27 mouse cellular contexts compared by ENCODE assay signal in genomic region chr8:84963952-84964351, GRCm38 (mm10). TPM values are rescaled to one million over a fixed set of nuclear protein-coding genes. Genes with fewer than 3 reads are reported as not detected.
DNase-seq lines count a peak whose midpoint lies in the region; ATAC-seq and TF ChIP-seq lines count a peak whose summit lies in the region.
"Had no signal": no experiment of that assay in that cellular context is flagged by ENCODE, and none has a peak within 500 bp of the region (broad histone marks: within the 10 kb centered on the region; RNA-seq: fewer than 3 reads in every experiment).

No protein-coding gene starts in this region.

- H3K4me2 ChIP-seq in hindbrain, postnatal 0 days (ENCODE audit: low read depth, low read length): no peak overlapping the region
- H3K4me2 ChIP-seq in hindbrain, embryonic 13.5 days: no peak overlapping the region
- no peak overlapping the region for H3K4me2 ChIP-seq in midbrain, postnatal 0 days (ENCODE audit: low read depth, low read length, poor library complexity, severe bottlenecking)
- H3K4me2 ChIP-seq in midbrain, embryonic 14.5 days (ENCODE audit: low read length): no peak overlapping the region
- peak overlapping the region; percentile 99 for H3K4me2 ChIP-seq in liver, embryonic 13.5 days
- H3K4me2 ChIP-seq: hindbrain, embryonic 15.5 days; limb, embryonic 12.5 days; neural tube, embryonic 12.5 days had no signal

- DNase-seq in hindbrain, postnatal 0 days (ENCODE audit: low spot score): no peak
- no peak for DNase-seq in midbrain, postnatal 0 days (ENCODE audit: low spot score)
- DNase-seq in midbrain, embryonic 14.5 days: no peak
- DNase-seq in liver, embryonic 13.5 days: no peak
- DNase-seq in kidney, postnatal 36 days: no peak
- DNase-seq: adrenal gland, adult 2 months; cerebellum, adult 8-10 months; gastrocnemius, adult 2 months; heart, postnatal 10 days; kidney, adult 11 months; kidney, postnatal 14 days; layer of hippocampus, adult 9-11 months; thymus, postnatal 14 days had no signal

- no peaks in the 10 kb centered on the region for H3K36me3 ChIP-seq in hindbrain, postnatal 0 days (ENCODE audit: insufficient read depth, low read length)
- H3K36me3 ChIP-seq in hindbrain, embryonic 13.5 days: peaks cover 10% of the 10 kb centered on the region
- H3K36me3 ChIP-seq in midbrain, postnatal 0 days (ENCODE audit: insufficient read depth, low read length): no peaks in the 10 kb centered on the region; the same call in 1 of the 2 replicates
- H3K36me3 ChIP-seq in midbrain, embryonic 14.5 days (ENCODE audit: control insufficient read depth, insufficient read depth, low read length): peaks cover 12% of the 10 kb centered on the region; the same call in 1 of the 2 replicates
- H3K36me3 ChIP-seq in liver, embryonic 13.5 days: peaks cover 48% of the 10 kb centered on the region

- H3K27me3 ChIP-seq in hindbrain, postnatal 0 days (ENCODE audit: insufficient read depth, low read length): no peaks in the 10 kb centered on the region
- no peaks in the 10 kb centered on the region for H3K27me3 ChIP-seq in hindbrain, embryonic 13.5 days
- H3K27me3 ChIP-seq in midbrain, postnatal 0 days (ENCODE audit: insufficient read depth, low read length): no peaks in the 10 kb centered on the region
- H3K27me3 ChIP-seq in midbrain, embryonic 14.5 days (ENCODE audit: control insufficient read depth, insufficient read depth, low read length): no peaks in the 10 kb centered on the region
- no peaks in the 10 kb centered on the region for H3K27me3 ChIP-seq in liver, embryonic 13.5 days
- H3K27me3 ChIP-seq: hindbrain, embryonic 15.5 days; limb, embryonic 12.5 days; lung, embryonic 15.5 days; neural tube, embryonic 12.5 days had no signal

- ATAC-seq in hindbrain, postnatal 0 days: no peak
- no peak for ATAC-seq in hindbrain, embryonic 13.5 days (ENCODE audit: low FRiP score)
- no peak for ATAC-seq in midbrain, postnatal 0 days (ENCODE audit: low FRiP score)
- ATAC-seq in midbrain, embryonic 14.5 days (ENCODE audit: low FRiP score, low TSS enrichment): no peak
- ATAC-seq in liver, embryonic 13.5 days (ENCODE audit: low read depth): no peak
- ATAC-seq in monocyte, adult 5-6 weeks (replicated peaks; ENCODE audit: insufficient number of reproducible peaks, low FRiP score, low TSS enrichment, poor library complexity, severe bottlenecking): no peak

- H3K4me1 ChIP-seq in hindbrain, postnatal 0 days (ENCODE audit: insufficient read depth, low read length): peaks cover 9% of the 10 kb centered on the region; the same call in 1 of the 2 replicates
- H3K4me1 ChIP-seq in hindbrain, embryonic 13.5 days (replicated peaks): peaks cover 32% of the 10 kb centered on the region
- peaks cover 6% of the 10 kb centered on the region; the same call in 1 of the 2 replicates for H3K4me1 ChIP-seq in midbrain, postnatal 0 days (ENCODE audit: insufficient read depth, low read length)
- H3K4me1 ChIP-seq in midbrain, embryonic 14.5 days (ENCODE audit: control insufficient read depth, insufficient read depth, low read length): peaks cover 16% of the 10 kb centered on the region
- peaks cover 50% of the 10 kb centered on the region for H3K4me1 ChIP-seq in liver, embryonic 13.5 days (replicated peaks)

- peak; percentile 10; the same call in 1 of the 2 replicates for TF ChIP-seq CTCF in hindbrain, postnatal 0 days (IDR thresholded peaks at IDR 0.05; ENCODE audit: low read depth)
- peak; percentile 39 for TF ChIP-seq CTCF in midbrain, postnatal 0 days (IDR thresholded peaks at IDR 0.05)

- H3K27ac ChIP-seq in hindbrain, postnatal 0 days: no peak overlapping the region
- no peak overlapping the region for H3K27ac ChIP-seq in hindbrain, embryonic 13.5 days
- H3K27ac ChIP-seq in midbrain, postnatal 0 days (ENCODE audit: low read depth, low read length): no peak overlapping the region
- no peak overlapping the region for H3K27ac ChIP-seq in midbrain, embryonic 14.5 days (replicated peaks; ENCODE audit: low read depth, low read length)
- H3K27ac ChIP-seq in liver, embryonic 13.5 days: no peak overlapping the region
- H3K27ac ChIP-seq: forebrain, embryonic 10.5 days; gastrocnemius, adult 2 months; hindbrain, embryonic 15.5 days; limb, embryonic 12.5 days; lung, embryonic 15.5 days; macrophage; midbrain, embryonic 10.5 days; neural tube, embryonic 12.5 days had no signal

- WGBS in hindbrain, postnatal 0 days: 87% methylated on average over 4 of the region's 4 CpGs
- WGBS in hindbrain, embryonic 13.5 days: 92% methylated on average over 4 of the region's 4 CpGs
- WGBS in midbrain, postnatal 0 days: 87% methylated on average over 4 of the region's 4 CpGs
- 88% methylated on average over 4 of the region's 4 CpGs for WGBS in midbrain, embryonic 14.5 days
- 71% methylated on average over 4 of the region's 4 CpGs for WGBS in liver, embryonic 13.5 days (ENCODE audit: insufficient replicate concordance)

- H3K4me3 ChIP-seq in hindbrain, postnatal 0 days (ENCODE audit: low read length): no peak overlapping the region
- H3K4me3 ChIP-seq in hindbrain, embryonic 13.5 days: no peak overlapping the region
- H3K4me3 ChIP-seq in midbrain, postnatal 0 days (ENCODE audit: low read depth, low read length): no peak overlapping the region
- H3K4me3 ChIP-seq in midbrain, embryonic 14.5 days (replicated peaks; ENCODE audit: low read depth, low read length): no peak overlapping the region
- H3K4me3 ChIP-seq in liver, embryonic 13.5 days (replicated peaks): peak overlapping the region; percentile 82
- H3K4me3 ChIP-seq: forebrain, embryonic 10.5 days; gastrocnemius, adult 2 months; hindbrain, embryonic 15.5 days; limb, embryonic 12.5 days; lung, embryonic 15.5 days; midbrain, embryonic 10.5 days; neural tube, embryonic 12.5 days had no signal

- no peak overlapping the region for H3K9ac ChIP-seq in hindbrain, postnatal 0 days (replicated peaks; ENCODE audit: low read length)
- no peak overlapping the region for H3K9ac ChIP-seq in hindbrain, embryonic 13.5 days
- no peak overlapping the region for H3K9ac ChIP-seq in midbrain, postnatal 0 days (replicated peaks; ENCODE audit: low read length, poor library complexity, severe bottlenecking)
- no peak overlapping the region for H3K9ac ChIP-seq in midbrain, embryonic 14.5 days (replicated peaks; ENCODE audit: low read length)
- peak overlapping the region; percentile 56; the same call in 1 of the 2 replicates for H3K9ac ChIP-seq in liver, embryonic 13.5 days
- H3K9ac ChIP-seq: hindbrain, embryonic 15.5 days; limb, embryonic 12.5 days; lung, embryonic 15.5 days; neural tube, embryonic 12.5 days had no signal

- H3K9me3 ChIP-seq in hindbrain, postnatal 0 days (ENCODE audit: low read length): no peaks in the 10 kb centered on the region
- H3K9me3 ChIP-seq in hindbrain, embryonic 13.5 days: no peaks in the 10 kb centered on the region
- no peaks in the 10 kb centered on the region for H3K9me3 ChIP-seq in midbrain, postnatal 0 days (ENCODE audit: low read length)
- H3K9me3 ChIP-seq in midbrain, embryonic 14.5 days (ENCODE audit: control insufficient read depth, low read length): no peaks in the 10 kb centered on the region
- H3K9me3 ChIP-seq in liver, embryonic 13.5 days (replicated peaks): no peaks in the 10 kb centered on the region
- H3K9me3 ChIP-seq: forebrain, embryonic 10.5 days; hindbrain, embryonic 15.5 days; limb, embryonic 12.5 days; lung, embryonic 15.5 days; midbrain, embryonic 10.5 days; neural tube, embryonic 12.5 days had no signal

RNA-seq across cellular contexts. Expression of gene Gm49661, which starts 5.3 kb away (rescaled TPM):
- total RNA-seq in hindbrain, postnatal 0 days (2014; rRNA removed): not detected in 2 replicates
- polyA plus RNA-seq in hindbrain, postnatal 0 days (2015; fragmentation: Nextera tagmentation; extraction: Ambion mirVana): not detected in 2 replicates
- polyA plus RNA-seq in hindbrain, embryonic 13.5 days (2015; fragmentation: Nextera tagmentation; extraction: Ambion mirVana): not detected in 2 replicates
- total RNA-seq in midbrain, postnatal 0 days (2014; rRNA removed): not detected in 2 replicates
- not detected in 2 replicates for polyA plus RNA-seq in midbrain, postnatal 0 days (2015; fragmentation: Nextera tagmentation; extraction: Ambion mirVana)
- polyA plus RNA-seq in midbrain, embryonic 14.5 days (2014; fragmentation: Nextera tagmentation; extraction: Ambion mirVana): not detected in 2 replicates
- not detected in 2 replicates for polyA plus RNA-seq in liver, embryonic 13.5 days (2015; fragmentation: Nextera tagmentation; extraction: Ambion mirVana)
- total RNA-seq in monocyte, adult 5-6 weeks (2017): not detected in 3 replicates
- total RNA-seq: gastrocnemius, adult 2 months; left cerebral cortex, postnatal 10 days had no signal
- polyA plus RNA-seq: adrenal gland, adult 2 months; cortical plate, adult 2 months; embryonic facial prominence, embryonic 14.5 days; forebrain, embryonic 10.5 days; heart, embryonic 11.5 days; hindbrain, embryonic 15.5 days; limb, embryonic 12.5 days; lung, embryonic 15.5 days; macrophage; midbrain, embryonic 10.5 days; neural tube, embryonic 12.5 days had no signal

RNA-seq across cellular contexts. Expression of gene Prdx2, which starts 5.4 kb away (rescaled TPM):
- total RNA-seq in hindbrain, postnatal 0 days (2014; rRNA removed): 688 and 763 TPM in 2 replicates
- polyA plus RNA-seq in hindbrain, postnatal 0 days (2015; fragmentation: Nextera tagmentation; extraction: Ambion mirVana): 925 and 937 TPM in 2 replicates
- polyA plus RNA-seq in hindbrain, embryonic 13.5 days (2015; fragmentation: Nextera tagmentation; extraction: Ambion mirVana): 1,362 and 1,388 TPM in 2 replicates
- total RNA-seq in midbrain, postnatal 0 days (2014; rRNA removed): 720 and 802 TPM in 2 replicates
- 904 and 934 TPM in 2 replicates for polyA plus RNA-seq in midbrain, postnatal 0 days (2015; fragmentation: Nextera tagmentation; extraction: Ambion mirVana)
- polyA plus RNA-seq in midbrain, embryonic 14.5 days (2014; fragmentation: Nextera tagmentation; extraction: Ambion mirVana): 1,531 and 1,588 TPM in 2 replicates
- polyA plus RNA-seq in liver, embryonic 13.5 days (2015; fragmentation: Nextera tagmentation; extraction: Ambion mirVana): 1,982 and 2,114 TPM in 2 replicates
- total RNA-seq in monocyte, adult 5-6 weeks (2017): 153 to 207 TPM (median 196 TPM) in 3 replicates

RNA-seq across cellular contexts. Expression of gene Rnaseh2a, which starts 5.6 kb away (rescaled TPM):
- 37.3 and 45.9 TPM in 2 replicates for total RNA-seq in hindbrain, postnatal 0 days (2014; rRNA removed)
- 59.0 and 59.7 TPM in 2 replicates for polyA plus RNA-seq in hindbrain, postnatal 0 days (2015; fragmentation: Nextera tagmentation; extraction: Ambion mirVana)
- polyA plus RNA-seq in hindbrain, embryonic 13.5 days (2015; fragmentation: Nextera tagmentation; extraction: Ambion mirVana): 61.4 and 62.1 TPM in 2 replicates
- total RNA-seq in midbrain, postnatal 0 days (2014; rRNA removed): 40.5 and 48.9 TPM in 2 replicates
- 36.5 and 39.7 TPM in 2 replicates for polyA plus RNA-seq in midbrain, postnatal 0 days (2015; fragmentation: Nextera tagmentation; extraction: Ambion mirVana)
- polyA plus RNA-seq in midbrain, embryonic 14.5 days (2014; fragmentation: Nextera tagmentation; extraction: Ambion mirVana): 51.7 and 54.4 TPM in 2 replicates
- polyA plus RNA-seq in liver, embryonic 13.5 days (2015; fragmentation: Nextera tagmentation; extraction: Ambion mirVana): 130 TPM in 2 replicates
- 43.9 to 58.8 TPM (median 58.1 TPM) in 3 replicates for total RNA-seq in monocyte, adult 5-6 weeks (2017)

RNA-seq across cellular contexts. Expression of gene Junb, which starts 14.6 kb away (rescaled TPM):
- 16.9 and 17.8 TPM in 2 replicates for total RNA-seq in hindbrain, postnatal 0 days (2014; rRNA removed)
- 6.3 and 7.9 TPM in 2 replicates for polyA plus RNA-seq in hindbrain, postnatal 0 days (2015; fragmentation: Nextera tagmentation; extraction: Ambion mirVana)
- polyA plus RNA-seq in hindbrain, embryonic 13.5 days (2015; fragmentation: Nextera tagmentation; extraction: Ambion mirVana): 5.2 and 5.9 TPM in 2 replicates
- total RNA-seq in midbrain, postnatal 0 days (2014; rRNA removed): 11.3 and 15.9 TPM in 2 replicates
- polyA plus RNA-seq in midbrain, postnatal 0 days (2015; fragmentation: Nextera tagmentation; extraction: Ambion mirVana): 5.3 and 6.1 TPM in 2 replicates
- 4.3 and 5.7 TPM in 2 replicates for polyA plus RNA-seq in midbrain, embryonic 14.5 days (2014; fragmentation: Nextera tagmentation; extraction: Ambion mirVana)
- 12.2 and 15.3 TPM in 2 replicates for polyA plus RNA-seq in liver, embryonic 13.5 days (2015; fragmentation: Nextera tagmentation; extraction: Ambion mirVana)
- total RNA-seq in monocyte, adult 5-6 weeks (2017): 405 to 735 TPM (median 444 TPM) in 3 replicates

RNA-seq across cellular contexts. Expression of gene Rtbdn, which starts 17.2 kb away (rescaled TPM):
- total RNA-seq in hindbrain, postnatal 0 days (2014; rRNA removed): 5.8 and 11.6 TPM in 2 replicates
- 3.5 and 4.1 TPM in 2 replicates for polyA plus RNA-seq in hindbrain, postnatal 0 days (2015; fragmentation: Nextera tagmentation; extraction: Ambion mirVana)
- polyA plus RNA-seq in hindbrain, embryonic 13.5 days (2015; fragmentation: Nextera tagmentation; extraction: Ambion mirVana): 1.8 and 2.4 TPM in 2 replicates
- total RNA-seq in midbrain, postnatal 0 days (2014; rRNA removed): 4.5 and 6.2 TPM in 2 replicates
- 4.8 and 5.3 TPM in 2 replicates for polyA plus RNA-seq in midbrain, postnatal 0 days (2015; fragmentation: Nextera tagmentation; extraction: Ambion mirVana)
- polyA plus RNA-seq in midbrain, embryonic 14.5 days (2014; fragmentation: Nextera tagmentation; extraction: Ambion mirVana): 0.99 and 1.4 TPM in 2 replicates
- polyA plus RNA-seq in liver, embryonic 13.5 days (2015; fragmentation: Nextera tagmentation; extraction: Ambion mirVana): 0.33 and 0.56 TPM in 2 replicates
- not detected in 3 replicates for total RNA-seq in monocyte, adult 5-6 weeks (2017)
- total RNA-seq: adrenal gland, adult 2 months; gastrocnemius, adult 2 months; heart, postnatal 10 days had no signal
- polyA plus RNA-seq: embryonic facial prominence, embryonic 14.5 days; gonadal fat pad, adult 2 months; heart, embryonic 11.5 days; macrophage had no signal
